Mouse (Mus musculus) thymus, adult 2 months (tissue): ENCODE results near the gene Klhl42.

Source experiments
- CTCF ChIP-seq: fragments of 200-500 bp; IDR thresholded peaks from 2 replicates; pipeline ENCODE4 v1.5.1; 2012; ENCODE audit warnings: mild to moderate bottlenecking, control low read depth, low read length, moderate library complexity, borderline replicate concordance; ENCODE audit not compliant: control insufficient read depth, poor library complexity, insufficient read depth; ENCODE audit errors: extremely low read depth
- POLR2A ChIP-seq: fragments of 200-500 bp; IDR thresholded peaks from 2 replicates; pipeline ENCODE4 v1.6.1; 2012; ENCODE audit warnings: mild to moderate bottlenecking, low read length, control low read depth, moderate library complexity; ENCODE audit not compliant: control insufficient read depth, poor library complexity, insufficient read depth; ENCODE audit errors: extremely low read depth

DNA sequence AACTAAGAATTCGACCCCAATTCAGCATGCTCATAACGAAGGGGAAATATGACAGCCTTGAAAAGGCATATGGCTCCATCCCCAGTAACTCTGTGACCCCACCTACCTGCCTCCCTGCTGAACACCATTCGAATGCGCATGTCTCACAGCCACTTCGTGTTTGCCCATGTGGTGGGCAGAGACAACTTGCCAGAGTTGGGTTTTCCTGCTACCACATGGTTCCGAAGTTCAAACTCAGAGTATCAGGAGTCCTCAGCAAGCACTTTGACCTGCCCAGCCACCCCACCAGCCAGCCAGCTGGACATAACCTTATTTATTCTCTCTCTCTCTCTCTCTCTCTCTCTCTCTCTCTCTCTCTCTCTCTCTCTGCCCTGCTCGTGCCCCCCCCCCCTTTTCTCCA is 3.4 kb upstream of the Klhl42 start:
- no peak for TF ChIP-seq CTCF
- no peak for TF ChIP-seq POLR2A
